Mouse (Mus musculus): ENCODE results near the gene Tmem245. TPM values are rescaled to one million over a fixed set of nuclear protein-coding genes. Genes with fewer than 3 reads are reported as not detected.
A peak's percentile ranks its signal among the peaks of the same experiment; 100 is the strongest.

Gene Tmem245
- total and polyA plus RNA-seq, 3 experiments: 7.3 to 15.0 (median 7.7) TPM

- Histone ChIP-seq H3K9ac (ENCODE audit: control insufficient read depth, low read depth, low read length, poor library complexity, severe bottlenecking) (peak overlapping the region; percentile 73), H3K27ac (ENCODE audit: control insufficient read depth, low read depth, low read length) (no peak overlapping the region), H3K4me3 (ENCODE audit: control insufficient read depth in 1 of 2, insufficient read depth in 1 of 2, low read depth in 2 of 2, low read length in 2 of 2) (peak overlapping the region; percentile 69 to 85), H3K79me2 (ENCODE audit: control insufficient read depth, insufficient read depth, low read length, poor library complexity) (no peaks in the 10 kb centered on the region), H3K36me3 (ENCODE audit: control insufficient read depth in 1 of 2, insufficient read depth in 2 of 2, low read length in 2 of 2) (peaks cover 0 to 14% of the 10 kb centered on the region in 2 experiments; a peak in 2 of 4 replicates), H3K27me3 (ENCODE audit: control insufficient read depth in 1 of 2, insufficient read depth in 2 of 2, low read length in 2 of 2) (no peaks in the 10 kb centered on the region), H3K4me1 (ENCODE audit: control insufficient read depth in 1 of 2, insufficient read depth in 2 of 2, low read length in 2 of 2) (peaks cover 5 to 7% of the 10 kb centered on the region in 2 experiments), H3K9me3 (replicated peaks; ENCODE audit: insufficient read depth, low read length) (no peaks in the 10 kb centered on the region)
- DNase-seq (ENCODE audit: low read depth, low spot score): peak; percentile 16
- TF ChIP-seq POLR2AphosphoS2 (IDR thresholded peaks at IDR 0.05; ENCODE audit: low read length) (no peak), ELF1 (IDR thresholded peaks at IDR 0.05; ENCODE audit: low read depth, low read length) (no peak), UBTF (IDR thresholded peaks at IDR 0.05; ENCODE audit: borderline replicate concordance, insufficient read depth, low read depth, low read length) (no peak), MXI1 (IDR thresholded peaks at IDR 0.05; ENCODE audit: low read depth, low read length) (no peak)
Observed at GRCm38 (mm10) chr4:56864016-56864415, 83.2 kb downstream of the Tmem245 start.

GRCm38 (mm10) chr4:56861551-56861950 lies 85.7 kb downstream of the Tmem245 start:
- no peak overlapping the region for H3K27ac ChIP-seq (ENCODE audit: control insufficient read depth, low read depth, low read length)
- H3K4me3 ChIP-seq (ENCODE audit: control insufficient read depth in 1 of 2, insufficient read depth in 1 of 2, low read depth in 2 of 2, low read length in 2 of 2): no peak overlapping the region
- TF ChIP-seq GATA1 (IDR thresholded peaks at IDR 0.05; ENCODE audit: low read depth, low read length) (peak; percentile 92), EP300 (IDR thresholded peaks at IDR 0.05; ENCODE audit: low read depth in 1 of 2, low read length in 2 of 2) (peak; percentile 89 to 90), RCOR1 (IDR thresholded peaks at IDR 0.05; ENCODE audit: low read depth, low read length) (peak; percentile 77), TAL1 (IDR thresholded peaks at IDR 0.05; ENCODE audit: low read length) (peak; percentile 62), BHLHE40 (IDR thresholded peaks at IDR 0.05; ENCODE audit: borderline replicate concordance, low read depth, low read length) (peak; percentile 76; the same call in 1 of the 2 replicates), MYC (IDR thresholded peaks at IDR 0.05; ENCODE audit: low read depth, low read length) (0 out of 2 replicates have a peak, but pooled peaks have one; percentile 32), MYB (IDR thresholded peaks at IDR 0.05; ENCODE audit: low read depth, low read length) (no peak), HCFC1 (IDR thresholded peaks at IDR 0.05; ENCODE audit: low read depth, low read length) (no peak), NRF1 (IDR thresholded peaks at IDR 0.05; ENCODE audit: insufficient read depth, low read depth, low read length, poor library complexity, severe bottlenecking) (peak; percentile 50; the same call in 1 of the 2 replicates), TCF12 (IDR thresholded peaks at IDR 0.05; ENCODE audit: low read depth, low read length) (peak; percentile 97), UBTF (IDR thresholded peaks at IDR 0.05; ENCODE audit: borderline replicate concordance, insufficient read depth, low read depth, low read length) (no peak), CTCF (IDR thresholded peaks at IDR 0.05 in 2 of 3, conservative IDR thresholded peaks at IDR 0.05 in 1 of 3; ENCODE audit: control insufficient read depth in 1 of 3, insufficient read depth in 1 of 3, low read depth in 2 of 3, low read length in 3 of 3, poor library complexity in 1 of 3, severe bottlenecking in 1 of 3) (no peak), ETS1 (IDR thresholded peaks at IDR 0.05; ENCODE audit: low read depth, low read length) (peak; percentile 84), SIN3A (IDR thresholded peaks at IDR 0.05; ENCODE audit: low read length) (peak; percentile 69), MAFK (IDR thresholded peaks at IDR 0.05; ENCODE audit: borderline replicate concordance, low read depth, low read length) (peak; percentile 41; the same call in 1 of the 2 replicates), MXI1 (IDR thresholded peaks at IDR 0.05; ENCODE audit: low read depth, low read length) (0 out of 2 replicates have a peak, but pooled peaks have one; percentile 32), MEF2A (IDR thresholded peaks at IDR 0.05; ENCODE audit: extremely low read depth, insufficient replicate concordance, low read depth, low read length, poor library complexity, severe bottlenecking) (peak; percentile 98)
- no peaks in the 10 kb centered on the region for H3K27me3 ChIP-seq (ENCODE audit: control insufficient read depth in 1 of 2, insufficient read depth in 2 of 2, low read length in 2 of 2)
- no peak overlapping the region for H3K9ac ChIP-seq (ENCODE audit: control insufficient read depth, low read depth, low read length, poor library complexity, severe bottlenecking)
- H3K79me2 ChIP-seq (ENCODE audit: control insufficient read depth, insufficient read depth, low read length, poor library complexity): no peaks in the 10 kb centered on the region
- no peaks in the 10 kb centered on the region for H3K9me3 ChIP-seq (replicated peaks; ENCODE audit: insufficient read depth, low read length)
- H3K36me3 ChIP-seq (ENCODE audit: control insufficient read depth in 1 of 2, insufficient read depth in 2 of 2, low read length in 2 of 2): peaks cover 0 to 14% of the 10 kb centered on the region in 2 experiments; a peak in 2 of 4 replicates
- peaks cover 5 to 7% of the 10 kb centered on the region in 2 experiments for H3K4me1 ChIP-seq (ENCODE audit: control insufficient read depth in 1 of 2, insufficient read depth in 2 of 2, low read length in 2 of 2)
- DNase-seq (ENCODE audit: low read depth, low spot score): peak; percentile 45
